Mouse (Mus musculus): ENCODE measurements around the gene Npas2. TPM values are rescaled to one million over a fixed set of nuclear protein-coding genes. Genes with fewer than 3 reads are reported as not detected.

Npas2 gene
- polyA plus RNA-seq, 1 experiment from 2014 or later, result 0.27 TPM

DNA sequence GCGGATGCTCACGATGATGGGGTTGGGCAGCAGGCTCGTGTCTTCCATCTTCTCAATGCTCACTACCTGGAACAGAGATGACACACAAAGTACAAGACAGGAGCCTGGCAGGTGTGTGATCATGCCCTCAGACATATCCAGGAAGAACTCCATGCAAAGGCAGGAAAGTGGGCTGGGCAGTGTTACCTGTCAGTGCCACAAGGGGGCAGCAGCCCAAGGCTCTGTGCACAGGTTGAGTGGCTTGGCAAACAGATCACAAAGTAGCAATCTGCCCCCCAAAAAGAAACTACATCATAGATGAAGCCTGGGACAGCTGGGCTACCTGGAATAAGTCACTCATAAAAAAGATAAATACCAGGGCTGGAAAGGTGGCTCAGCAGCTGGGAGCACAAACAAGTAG lies 198.7 kb downstream of the Npas2 start:
- DNase-seq (ENCODE audit: low spot score) (peak; percentile 78), ATAC-seq (peak; percentile 72)
- Histone ChIP-seq H3K36me3 (ENCODE audit: control insufficient read depth, insufficient read depth, low read length) (no peaks in the 10 kb centered on the region), H3K27me3 (replicated peaks; ENCODE audit: control insufficient read depth, insufficient read depth, low read length) (no peaks in the 10 kb centered on the region), H3K9ac (ENCODE audit: low read length) (no peak overlapping the region), H3K27ac (ENCODE audit: low read depth, low read length) (no peak overlapping the region), H3K4me3 (ENCODE audit: low read depth, low read length) (no peak overlapping the region), H3K9me3 (replicated peaks; ENCODE audit: control insufficient read depth, low read length) (no peaks in the 10 kb centered on the region), H3K4me2 (ENCODE audit: low read length) (no peak overlapping the region), H3K4me1 (ENCODE audit: control insufficient read depth, insufficient read depth, low read length) (no peaks in the 10 kb centered on the region)
- WGBS, result 56% methylated on average over 3 of the region's 3 CpGs

DNA sequence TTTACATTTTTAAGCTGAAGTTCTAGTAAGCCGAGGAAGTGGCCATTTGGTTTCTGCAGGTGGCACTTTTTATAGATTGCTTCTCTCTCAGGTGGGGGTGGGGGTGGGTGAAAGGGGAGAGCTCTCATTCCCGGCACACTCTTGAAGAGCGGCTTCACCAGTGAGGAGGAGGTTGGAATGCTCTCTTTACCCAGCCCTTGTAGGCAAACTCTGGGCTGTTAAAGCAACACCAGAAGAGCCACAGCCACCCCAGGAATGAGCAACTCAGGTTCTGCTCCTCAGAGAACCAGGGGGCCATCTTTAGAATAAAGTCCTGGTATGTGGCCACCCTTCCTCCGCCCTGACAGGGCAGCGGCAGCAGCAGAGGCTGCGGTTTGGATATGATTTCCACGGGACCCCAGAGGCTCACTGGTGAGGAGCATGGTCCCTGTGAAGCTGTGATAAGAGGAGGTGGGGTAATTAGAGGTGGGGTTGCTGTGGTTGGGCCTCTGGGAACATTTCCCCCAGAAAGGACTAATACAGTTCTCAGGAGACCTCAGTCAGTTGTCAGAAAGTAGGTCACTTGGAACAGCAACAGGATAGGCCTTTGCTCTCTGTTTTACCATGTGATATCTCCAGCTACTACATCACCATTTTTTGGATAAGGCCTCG lies 199.8 kb downstream of the Npas2 start:
- Histone ChIP-seq H3K4me3 (ENCODE audit: low read depth, low read length) (no peak overlapping the region), H3K27ac (ENCODE audit: low read depth, low read length) (no peak overlapping the region), H3K4me1 (ENCODE audit: control insufficient read depth, insufficient read depth, low read length) (no peaks in the 10 kb centered on the region), H3K9ac (ENCODE audit: low read length) (no peak overlapping the region), H3K4me2 (ENCODE audit: low read length) (no peak overlapping the region), H3K27me3 (replicated peaks; ENCODE audit: control insufficient read depth, insufficient read depth, low read length) (no peaks in the 10 kb centered on the region), H3K36me3 (ENCODE audit: control insufficient read depth, insufficient read depth, low read length) (no peaks in the 10 kb centered on the region), H3K9me3 (replicated peaks; ENCODE audit: control insufficient read depth, low read length) (0 out of 2 replicates have a peak, but pooled peaks cover 3% of the 10 kb centered on the region)
- ATAC-seq (no peak), DNase-seq (ENCODE audit: low spot score) (no peak)
- 87% methylated on average over 8 of the region's 8 CpGs for WGBS

DNA sequence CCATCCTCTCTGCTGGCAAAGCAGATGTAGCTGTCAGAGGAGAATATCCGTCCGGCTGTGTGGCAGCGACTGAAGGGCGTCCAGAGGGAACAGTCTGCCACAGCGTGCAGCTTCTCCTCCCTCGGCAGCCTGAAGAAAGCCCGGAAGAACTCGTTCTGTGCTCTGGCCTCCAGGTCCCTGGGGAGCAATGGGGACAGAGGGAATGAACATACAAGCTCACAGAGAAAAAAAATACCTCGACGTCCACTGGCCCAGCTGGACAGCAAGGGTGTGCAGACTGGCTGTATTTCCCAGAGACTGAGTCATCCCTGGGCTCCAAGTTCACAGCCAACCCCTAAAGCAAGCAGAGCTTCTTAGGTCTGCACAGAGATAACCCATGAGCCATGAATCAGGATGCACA lies 200.6 kb downstream of the Npas2 start:
- H3K27me3 ChIP-seq (replicated peaks; ENCODE audit: control insufficient read depth, insufficient read depth, low read length), result no peaks in the 10 kb centered on the region
- H3K9me3 ChIP-seq (replicated peaks; ENCODE audit: control insufficient read depth, low read length), result 0 out of 2 replicates have a peak, but pooled peaks cover 3% of the 10 kb centered on the region
- ATAC-seq, result no peak
- no peak overlapping the region for H3K4me2 ChIP-seq (ENCODE audit: low read length)
- no peak overlapping the region for H3K27ac ChIP-seq (ENCODE audit: low read depth, low read length)
- DNase-seq (ENCODE audit: low spot score), result no peak
- no peaks in the 10 kb centered on the region for H3K36me3 ChIP-seq (ENCODE audit: control insufficient read depth, insufficient read depth, low read length)
- H3K9ac ChIP-seq (ENCODE audit: low read length), result no peak overlapping the region
- WGBS, result 85% methylated on average over 10 of the region's 10 CpGs
- H3K4me3 ChIP-seq (ENCODE audit: low read depth, low read length), result no peak overlapping the region
- H3K4me1 ChIP-seq (ENCODE audit: control insufficient read depth, insufficient read depth, low read length), result no peaks in the 10 kb centered on the region

DNA sequence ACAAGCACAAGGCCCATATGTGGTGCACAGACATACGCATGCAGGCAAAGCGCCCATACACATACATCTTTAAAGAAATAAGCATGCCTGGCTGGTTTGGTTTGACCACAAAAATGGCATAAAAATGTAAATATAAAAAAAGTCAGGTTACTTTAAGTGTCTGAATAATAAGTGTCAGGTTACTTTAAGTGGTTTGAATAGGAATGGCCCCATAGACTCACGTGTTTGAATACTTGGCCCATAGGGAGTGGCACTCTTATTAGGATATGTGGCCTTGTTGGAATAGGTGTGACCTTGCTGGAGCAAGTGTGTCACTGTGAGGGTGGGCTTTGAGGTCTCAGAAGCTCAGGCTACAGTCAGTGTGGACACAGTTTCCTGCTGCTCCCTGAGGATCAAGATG lies 201.1 kb downstream of the Npas2 start:
- WGBS, result 87% methylated on average over 3 of the region's 3 CpGs
- Histone ChIP-seq H3K9me3 (replicated peaks; ENCODE audit: control insufficient read depth, low read length) (0 out of 2 replicates have a peak, but pooled peaks cover 3% of the 10 kb centered on the region), H3K9ac (ENCODE audit: low read length) (no peak overlapping the region), H3K27ac (ENCODE audit: low read depth, low read length) (no peak overlapping the region), H3K4me1 (ENCODE audit: control insufficient read depth, insufficient read depth, low read length) (no peaks in the 10 kb centered on the region), H3K27me3 (replicated peaks; ENCODE audit: control insufficient read depth, insufficient read depth, low read length) (no peaks in the 10 kb centered on the region), H3K36me3 (ENCODE audit: control insufficient read depth, insufficient read depth, low read length) (no peaks in the 10 kb centered on the region), H3K4me3 (ENCODE audit: low read depth, low read length) (no peak overlapping the region), H3K4me2 (ENCODE audit: low read length) (no peak overlapping the region)
- ATAC-seq (no peak), DNase-seq (ENCODE audit: low spot score) (no peak)

DNA sequence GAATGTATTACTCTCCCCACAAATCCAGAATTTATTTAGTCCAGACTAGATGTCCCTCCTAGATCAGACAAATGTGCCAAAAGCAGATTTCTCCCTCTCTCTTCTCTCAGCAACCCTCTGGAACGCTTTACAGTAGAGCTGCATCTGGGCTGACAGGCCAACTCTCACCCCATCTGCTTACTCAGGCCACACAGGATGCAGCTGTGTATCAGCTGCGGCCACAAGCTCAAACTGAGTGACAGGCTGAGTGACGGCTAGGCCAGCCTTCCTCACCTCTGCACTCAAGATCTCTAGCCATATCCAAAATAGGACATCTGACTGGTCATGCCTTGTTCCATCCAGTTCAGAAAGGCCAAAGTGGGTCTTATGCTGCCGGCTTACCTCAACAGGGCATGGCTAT lies 202.8 kb downstream of the Npas2 start:
- DNase-seq (ENCODE audit: low spot score), result no peak
- H3K27ac ChIP-seq (ENCODE audit: low read depth, low read length), result no peak overlapping the region
- H3K4me1 ChIP-seq (ENCODE audit: control insufficient read depth, insufficient read depth, low read length), result no peaks in the 10 kb centered on the region
- 87% methylated on average over 4 of the region's 4 CpGs for WGBS
- no peak overlapping the region for H3K4me3 ChIP-seq (ENCODE audit: low read depth, low read length)
- no peak for ATAC-seq
- 0 out of 2 replicates have a peak, but pooled peaks cover 3% of the 10 kb centered on the region for H3K9me3 ChIP-seq (replicated peaks; ENCODE audit: control insufficient read depth, low read length)
- H3K4me2 ChIP-seq (ENCODE audit: low read length), result no peak overlapping the region
- no peaks in the 10 kb centered on the region for H3K36me3 ChIP-seq (ENCODE audit: control insufficient read depth, insufficient read depth, low read length)
- no peaks in the 10 kb centered on the region for H3K27me3 ChIP-seq (replicated peaks; ENCODE audit: control insufficient read depth, insufficient read depth, low read length)
- H3K9ac ChIP-seq (ENCODE audit: low read length), result no peak overlapping the region

DNA sequence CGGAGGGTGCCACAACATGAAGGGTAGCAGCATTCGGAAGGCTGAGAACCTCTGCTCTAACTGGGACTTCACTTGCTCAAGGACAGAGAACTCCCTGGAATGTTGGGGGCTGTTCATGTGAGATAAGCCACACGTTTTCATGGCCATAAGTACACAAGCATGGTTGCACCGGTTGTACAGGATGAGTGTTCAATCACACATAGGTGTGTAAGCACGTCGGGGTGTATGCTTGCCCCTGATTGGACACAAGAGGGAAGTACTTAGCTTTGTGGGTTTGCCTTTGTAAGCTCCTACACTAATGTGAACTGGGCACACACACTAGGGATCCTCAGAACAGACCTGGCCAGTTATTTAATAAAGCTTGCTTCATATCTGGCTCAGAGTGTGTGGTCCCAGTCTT lies 204.8 kb downstream of the Npas2 start:
- H3K9ac ChIP-seq (ENCODE audit: low read length), result no peak overlapping the region
- DNase-seq (ENCODE audit: low spot score) (no peak), ATAC-seq (no peak)
- WGBS, result 92% methylated on average over 6 of the region's 6 CpGs
- 0 out of 2 replicates have a peak, but pooled peaks cover 3% of the 10 kb centered on the region for H3K9me3 ChIP-seq (replicated peaks; ENCODE audit: control insufficient read depth, low read length)
- H3K4me2 ChIP-seq (ENCODE audit: low read length), result no peak overlapping the region
- no peaks in the 10 kb centered on the region for H3K27me3 ChIP-seq (replicated peaks; ENCODE audit: control insufficient read depth, insufficient read depth, low read length)
- no peak overlapping the region for H3K27ac ChIP-seq (ENCODE audit: low read depth, low read length)
- no peak overlapping the region for H3K4me3 ChIP-seq (ENCODE audit: low read depth, low read length)
- no peaks in the 10 kb centered on the region for H3K4me1 ChIP-seq (ENCODE audit: control insufficient read depth, insufficient read depth, low read length)
- peaks cover 4% of the 10 kb centered on the region; the same call in 1 of the 2 replicates for H3K36me3 ChIP-seq (ENCODE audit: control insufficient read depth, insufficient read depth, low read length)

DNA sequence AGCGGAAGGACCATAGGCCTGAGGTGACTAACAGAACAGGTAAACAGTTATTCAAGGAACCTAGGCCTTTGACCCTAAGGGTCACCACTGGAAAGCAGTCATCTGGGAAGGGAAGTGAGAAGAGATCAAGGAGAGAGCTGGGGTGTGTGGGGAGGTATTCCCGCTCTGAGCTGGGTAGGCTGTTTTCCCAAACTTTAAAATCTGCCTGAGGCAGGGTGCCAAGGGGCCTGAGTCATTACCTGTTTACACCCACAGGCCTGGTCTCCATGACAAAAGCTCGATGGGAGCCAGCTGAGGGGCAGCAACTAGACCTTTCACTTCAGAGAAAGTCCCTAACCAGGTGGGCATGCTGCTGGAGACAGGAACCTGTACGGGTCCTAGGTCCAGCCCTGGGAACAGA lies 205.7 kb downstream of the Npas2 start:
- no peaks in the 10 kb centered on the region for H3K27me3 ChIP-seq (replicated peaks; ENCODE audit: control insufficient read depth, insufficient read depth, low read length)
- WGBS, result 82% methylated on average over 4 of the region's 4 CpGs
- no peak for DNase-seq (ENCODE audit: low spot score)
- no peak overlapping the region for H3K27ac ChIP-seq (ENCODE audit: low read depth, low read length)
- no peak overlapping the region for H3K4me3 ChIP-seq (ENCODE audit: low read depth, low read length)
- H3K9ac ChIP-seq (ENCODE audit: low read length), result no peak overlapping the region
- no peak overlapping the region for H3K4me2 ChIP-seq (ENCODE audit: low read length)
- ATAC-seq, result no peak
- peaks cover 4% of the 10 kb centered on the region; the same call in 1 of the 2 replicates for H3K36me3 ChIP-seq (ENCODE audit: control insufficient read depth, insufficient read depth, low read length)
- H3K4me1 ChIP-seq (ENCODE audit: control insufficient read depth, insufficient read depth, low read length), result no peaks in the 10 kb centered on the region
- H3K9me3 ChIP-seq (replicated peaks; ENCODE audit: control insufficient read depth, low read length), result 0 out of 2 replicates have a peak, but pooled peaks cover 3% of the 10 kb centered on the region

DNA sequence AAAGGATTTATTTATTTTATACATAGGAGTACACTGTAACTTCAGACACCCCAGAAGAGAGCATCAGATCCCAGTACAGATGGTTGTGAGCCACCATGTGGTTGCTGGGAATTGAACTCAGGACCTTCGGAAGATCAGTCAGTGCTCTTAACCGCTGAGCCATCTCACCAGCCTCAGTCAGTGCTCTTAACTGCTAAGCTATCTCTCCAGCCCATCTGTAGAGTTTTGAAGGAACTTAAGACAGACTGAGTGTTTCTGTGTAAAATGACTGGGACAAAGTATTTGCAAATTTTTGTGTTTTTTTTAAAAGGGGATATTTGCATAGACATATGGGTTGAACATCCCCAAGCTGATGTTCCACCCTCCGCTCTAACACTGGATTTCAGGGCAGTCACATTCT lies 206.6 kb downstream of the Npas2 start:
- no peak overlapping the region for H3K9ac ChIP-seq (ENCODE audit: low read length)
- 0 out of 2 replicates have a peak, but pooled peaks cover 3% of the 10 kb centered on the region for H3K9me3 ChIP-seq (replicated peaks; ENCODE audit: control insufficient read depth, low read length)
- ATAC-seq (no peak), DNase-seq (ENCODE audit: low spot score) (no peak)
- H3K27ac ChIP-seq (ENCODE audit: low read depth, low read length), result no peak overlapping the region
- 85% methylated on average over 3 of the region's 3 CpGs for WGBS
- H3K27me3 ChIP-seq (replicated peaks; ENCODE audit: control insufficient read depth, insufficient read depth, low read length), result no peaks in the 10 kb centered on the region
- no peaks in the 10 kb centered on the region for H3K4me1 ChIP-seq (ENCODE audit: control insufficient read depth, insufficient read depth, low read length)
- no peak overlapping the region for H3K4me3 ChIP-seq (ENCODE audit: low read depth, low read length)
- no peak overlapping the region for H3K4me2 ChIP-seq (ENCODE audit: low read length)
- peaks cover 4% of the 10 kb centered on the region; the same call in 1 of the 2 replicates for H3K36me3 ChIP-seq (ENCODE audit: control insufficient read depth, insufficient read depth, low read length)

DNA sequence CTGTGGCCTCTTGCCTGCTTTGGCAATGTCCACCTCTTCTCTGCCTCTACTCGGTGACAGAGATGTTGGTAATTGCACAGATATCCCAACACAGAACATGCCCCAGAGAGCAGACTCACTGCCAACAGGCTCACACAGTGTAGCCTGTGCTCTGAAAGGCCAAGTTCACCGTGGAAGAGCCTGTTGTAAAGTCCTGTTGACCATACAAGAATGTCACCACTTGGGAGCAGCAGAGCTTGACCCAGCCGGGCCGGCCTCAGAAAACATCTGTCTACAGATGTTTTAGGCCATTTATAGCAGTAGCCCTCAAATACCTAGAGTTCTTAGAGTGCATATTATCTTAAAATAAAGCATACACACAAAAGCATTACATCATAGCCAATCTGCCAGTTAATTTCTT lies 213.6 kb downstream of the Npas2 start:
- peaks cover 4% of the 10 kb centered on the region; the same call in 1 of the 2 replicates for H3K36me3 ChIP-seq (ENCODE audit: control insufficient read depth, insufficient read depth, low read length)
- ATAC-seq, result no peak
- H3K4me3 ChIP-seq (ENCODE audit: low read depth, low read length), result no peak overlapping the region
- no peaks in the 10 kb centered on the region for H3K4me1 ChIP-seq (ENCODE audit: control insufficient read depth, insufficient read depth, low read length)
- H3K9me3 ChIP-seq (replicated peaks; ENCODE audit: control insufficient read depth, low read length), result no peaks in the 10 kb centered on the region
- DNase-seq (ENCODE audit: low spot score), result no peak
- no peak overlapping the region for H3K4me2 ChIP-seq (ENCODE audit: low read length)
- no peaks in the 10 kb centered on the region for H3K27me3 ChIP-seq (replicated peaks; ENCODE audit: control insufficient read depth, insufficient read depth, low read length)
- no peak overlapping the region for H3K9ac ChIP-seq (ENCODE audit: low read length)
- H3K27ac ChIP-seq (ENCODE audit: low read depth, low read length), result no peak overlapping the region
- WGBS, result 85% methylated on average over 4 of the region's 4 CpGs

Data from forebrain, embryonic 14.5 days (tissue).